Mouse (Mus musculus): ENCODE results near the gene Gsg1. TPM values are rescaled to one million over a fixed set of nuclear protein-coding genes. Genes with fewer than 3 reads are reported as not detected.

Gene Gsg1
- polyA plus RNA-seq, 1 experiment from 2014 or later = 0.51 TPM

Other genes starting within 250 kb of the Gsg1 start
- 134 and 142 TPM in 2 replicates for gene Ddx47, start 242.7 kb downstream of the Gsg1 start, polyA plus RNA-seq (2014; fragmentation: Nextera tagmentation; extraction: Ambion mirVana)
- gene Gprc5a, start 188.7 kb downstream of the Gsg1 start, polyA plus RNA-seq (2014; fragmentation: Nextera tagmentation; extraction: Ambion mirVana) = 0.80 and 1.4 TPM in 2 replicates
- gene Gprc5d, start 136.1 kb downstream of the Gsg1 start, polyA plus RNA-seq (2014; fragmentation: Nextera tagmentation; extraction: Ambion mirVana) = 0.25 TPM in 1 of 2 replicates, not detected in the other
- 34.2 and 37.9 TPM in 2 replicates for gene Fam234b, start 56.4 kb downstream of the Gsg1 start, polyA plus RNA-seq (2014; fragmentation: Nextera tagmentation; extraction: Ambion mirVana)
- 56.8 and 59.1 TPM in 2 replicates for gene Hebp1, start 56.3 kb downstream of the Gsg1 start, polyA plus RNA-seq (2014; fragmentation: Nextera tagmentation; extraction: Ambion mirVana)
- gene Pbp2, start 56.1 kb upstream of the Gsg1 start, polyA plus RNA-seq (2014; fragmentation: Nextera tagmentation; extraction: Ambion mirVana) = not detected in 2 replicates
- gene Emp1, start 108.2 kb upstream of the Gsg1 start, polyA plus RNA-seq (2014; fragmentation: Nextera tagmentation; extraction: Ambion mirVana) = 0.81 and 1.5 TPM in 2 replicates